ENCODE assay signal across 9 mouse cellular contexts in genomic region chr7:102099760-102100661, GRCm38 (mm10). TPM values are rescaled to one million over a fixed set of nuclear protein-coding genes. Genes with fewer than 3 reads are reported as not detected.
DNase-seq lines count a peak whose midpoint lies in the region; ATAC-seq and TF ChIP-seq lines count a peak whose summit lies in the region.
"Had no signal": no experiment of that assay in that cellular context is flagged by ENCODE, and none has a peak within 500 bp of the region (broad histone marks: within the 10 kb centered on the region; RNA-seq: fewer than 3 reads in every experiment).

No protein-coding gene starts in this region.

- H3K4me1 ChIP-seq in forebrain, embryonic 11.5 days (replicated peaks; ENCODE audit: control insufficient read depth, insufficient read depth, low read length): peaks cover 5% of the 10 kb centered on the region; the same call in 1 of the 2 replicates
- no peaks in the 10 kb centered on the region; the same call in 1 of the 2 replicates for H3K4me1 ChIP-seq in hindbrain, embryonic 16.5 days (ENCODE audit: control insufficient read depth, insufficient read depth, low read depth, low read length)
- H3K4me1 ChIP-seq in liver, embryonic 12.5 days: peaks cover 43% of the 10 kb centered on the region

- H3K79me2 ChIP-seq in myocyte (ENCODE audit: control insufficient read depth, insufficient read depth): no peaks in the 10 kb centered on the region

- no peaks in the 10 kb centered on the region for H3K36me3 ChIP-seq in forebrain, embryonic 11.5 days (ENCODE audit: control insufficient read depth, insufficient read depth, low read length)
- no peaks in the 10 kb centered on the region for H3K36me3 ChIP-seq in hindbrain, embryonic 16.5 days (ENCODE audit: control insufficient read depth, insufficient read depth, low read length)
- no peaks in the 10 kb centered on the region for H3K36me3 ChIP-seq in liver, embryonic 12.5 days
- H3K36me3 ChIP-seq in myocyte (ENCODE audit: control insufficient read depth, insufficient read depth): no peaks in the 10 kb centered on the region

- ATAC-seq in activated CD4-positive, CD25-positive, alpha-beta regulatory T cell, adult 4 months: peak; percentile 89
- peak; percentile 81 for ATAC-seq in forebrain, embryonic 11.5 days (replicated peaks; ENCODE audit: low FRiP score)
- ATAC-seq in hindbrain, embryonic 16.5 days: no peak
- peak; percentile 59 for ATAC-seq in liver, embryonic 12.5 days

- 4% methylated on average over 30 of the region's 30 CpGs for WGBS in forebrain, embryonic 11.5 days
- WGBS in hindbrain, embryonic 16.5 days: 6% methylated on average over 30 of the region's 30 CpGs
- 10% methylated on average over 30 of the region's 30 CpGs for WGBS in liver, embryonic 12.5 days (ENCODE audit: insufficient replicate concordance)

- intact Hi-C loops in left cerebral cortex, postnatal 14 days (cut with DNase I): no loop called here

- H3K4me2 ChIP-seq in forebrain, embryonic 11.5 days (ENCODE audit: low read depth, low read length, severe bottlenecking): peak overlapping the region; percentile 44
- peak overlapping the region; percentile 42 for H3K4me2 ChIP-seq in hindbrain, embryonic 16.5 days (ENCODE audit: low read length)
- peak overlapping the region; percentile 76 for H3K4me2 ChIP-seq in liver, embryonic 12.5 days
- peak overlapping the region; percentile 68 for H3K4me2 ChIP-seq in myocyte (ENCODE audit: low read depth)

- DNase-seq in forebrain, embryonic 11.5 days (ENCODE audit: low spot score): peak; percentile 67
- no peak for DNase-seq in urinary bladder, postnatal 4 days (ENCODE audit: low spot score in 2 of 2)
- no peak for DNase-seq in ovary, postnatal 10 days (ENCODE audit: low spot score)
- no peak for DNase-seq in left cerebral cortex, postnatal 14 days (ENCODE audit: low spot score in 2 of 2)

- peak overlapping the region; percentile 43; the same call in 1 of the 2 replicates for H3K9ac ChIP-seq in forebrain, embryonic 11.5 days (ENCODE audit: low read length)
- no peak overlapping the region for H3K9ac ChIP-seq in hindbrain, embryonic 16.5 days (ENCODE audit: low read depth, low read length)
- peak overlapping the region; percentile 33 for H3K9ac ChIP-seq in liver, embryonic 12.5 days

- H3K9me3 ChIP-seq in forebrain, embryonic 11.5 days (ENCODE audit: control insufficient read depth, low read length): no peaks in the 10 kb centered on the region
- no peaks in the 10 kb centered on the region for H3K9me3 ChIP-seq in hindbrain, embryonic 16.5 days (ENCODE audit: control insufficient read depth, low read length)
- H3K9me3 ChIP-seq in liver, embryonic 12.5 days (replicated peaks): no peaks in the 10 kb centered on the region

- TF ChIP-seq POLR2A in myocyte (IDR thresholded peaks at IDR 0.05; ENCODE audit: insufficient read length, low read depth): no peak

- no peak overlapping the region for H3ac ChIP-seq in myocyte (ENCODE audit: control insufficient read depth, insufficient read length)

- H3K27ac ChIP-seq in forebrain, embryonic 11.5 days (ENCODE audit: low read depth, low read length): no peak overlapping the region
- no peak overlapping the region for H3K27ac ChIP-seq in hindbrain, embryonic 16.5 days (ENCODE audit: low read depth, low read length)
- no peak overlapping the region for H3K27ac ChIP-seq in liver, embryonic 12.5 days
- H3K27ac ChIP-seq: macrophage had no signal

- peak overlapping the region; percentile 12 for H3K4me3 ChIP-seq in forebrain, embryonic 11.5 days (ENCODE audit: low read depth, low read length)
- H3K4me3 ChIP-seq in hindbrain, embryonic 16.5 days (ENCODE audit: low read length): peak overlapping the region; percentile 3; the same call in 1 of the 2 replicates
- peak overlapping the region; percentile 39 for H3K4me3 ChIP-seq in liver, embryonic 12.5 days
- peak overlapping the region; percentile 12 for H3K4me3 ChIP-seq in myocyte

- H3K27me3 ChIP-seq in forebrain, embryonic 11.5 days (ENCODE audit: control insufficient read depth, insufficient read depth, low read length): no peaks in the 10 kb centered on the region
- no peaks in the 10 kb centered on the region for H3K27me3 ChIP-seq in hindbrain, embryonic 16.5 days (replicated peaks; ENCODE audit: control insufficient read depth, insufficient read depth, low read length)
- H3K27me3 ChIP-seq in liver, embryonic 12.5 days (replicated peaks): peaks cover 43% of the 10 kb centered on the region
- H3K27me3 ChIP-seq in myocyte (ENCODE audit: control insufficient read depth, insufficient read depth, insufficient read length): peaks cover 8% of the 10 kb centered on the region

TF ChIP-seq in myocyte, 11 proteins besides CTCF, POLR2A, EP300 and RAD21:
- TF ChIP-seq USF1 (IDR thresholded peaks at IDR 0.05; ENCODE audit: low read depth): no peak
- TF ChIP-seq MYOG (IDR thresholded peaks at IDR 0.05; ENCODE audit: control insufficient read depth in 1 of 3, insufficient read depth in 1 of 3, insufficient read length in 2 of 3, low read depth in 2 of 3): peak in 2 of 3 experiments; percentile 54 to 75
- TF ChIP-seq TCF3 (IDR thresholded peaks at IDR 0.05; ENCODE audit: insufficient read length, low read depth): no peak
- no peak for TF ChIP-seq MAX (IDR thresholded peaks at IDR 0.05; ENCODE audit: low read depth)
- no peak for TF ChIP-seq CEBPB (IDR thresholded peaks at IDR 0.05; ENCODE audit: insufficient read depth, poor library complexity, severe bottlenecking)
- peak; percentile 19 for TF ChIP-seq TCF12 (IDR thresholded peaks at IDR 0.05; ENCODE audit: insufficient read depth, poor library complexity, severe bottlenecking)
- no peak for TF ChIP-seq SRF (IDR thresholded peaks at IDR 0.05; ENCODE audit: control insufficient read depth, insufficient read length, low read depth)
- TF ChIP-seq E2F4 (IDR thresholded peaks at IDR 0.05; ENCODE audit: insufficient read depth): no peak
- TF ChIP-seq REST (IDR thresholded peaks at IDR 0.05; ENCODE audit: insufficient read depth, insufficient read length): no peak
- peak in 2 of 3 experiments; percentile 28 to 47 for TF ChIP-seq MYOD1 (IDR thresholded peaks at IDR 0.05; ENCODE audit: control insufficient read depth in 1 of 3, insufficient read length in 2 of 3, low read depth in 2 of 3)
- TF ChIP-seq POLR2AphosphoS2 (IDR thresholded peaks at IDR 0.05; ENCODE audit: insufficient read length, low read depth): no peak

RNA-seq across cellular contexts. Expression of gene Art1, which starts 1.5 kb away (rescaled TPM):
- polyA plus RNA-seq in activated CD4-positive, CD25-positive, alpha-beta regulatory T cell, adult 4 months (2017; shearing (Covaris generic)): not detected
- 0.52 and 0.89 TPM in 2 replicates for polyA plus RNA-seq in forebrain, embryonic 11.5 days (2014; fragmentation: Nextera tagmentation; extraction: Ambion mirVana)
- 0.19 and 1.4 TPM in 2 replicates for polyA plus RNA-seq in hindbrain, embryonic 16.5 days (2015; fragmentation: Nextera tagmentation; extraction: Ambion mirVana)
- 0.12 and 0.42 TPM in 2 replicates for polyA plus RNA-seq in liver, embryonic 12.5 days (2016; fragmentation: Nextera tagmentation; extraction: Ambion mirVana)
- polyA plus RNA-seq in myocyte (2012; fragmentation: generic; extraction: Trizol): 44.4 TPM
- not detected for total RNA-seq in left cerebral cortex, postnatal 14 days (2021)
- polyA plus RNA-seq: macrophage had no signal

RNA-seq across cellular contexts. Expression of gene Art5, which starts 9.3 kb away (rescaled TPM):
- polyA plus RNA-seq in activated CD4-positive, CD25-positive, alpha-beta regulatory T cell, adult 4 months (2017; shearing (Covaris generic)): under 1 TPM in 1 of 2 experiments, not detected in 1; 0.21 TPM
- polyA plus RNA-seq in forebrain, embryonic 11.5 days (2014; fragmentation: Nextera tagmentation; extraction: Ambion mirVana): 0.72 and 1.5 TPM in 2 replicates
- 0.23 and 0.35 TPM in 2 replicates for polyA plus RNA-seq in hindbrain, embryonic 16.5 days (2015; fragmentation: Nextera tagmentation; extraction: Ambion mirVana)
- polyA plus RNA-seq in liver, embryonic 12.5 days (2016; fragmentation: Nextera tagmentation; extraction: Ambion mirVana): 0.18 and 0.36 TPM in 2 replicates
- 6.9 TPM for polyA plus RNA-seq in myocyte (2012; fragmentation: generic; extraction: Trizol)
- not detected for total RNA-seq in left cerebral cortex, postnatal 14 days (2021)
- polyA plus RNA-seq: macrophage had no signal

RNA-seq across cellular contexts. Expression of gene Chrna10, which starts 16.6 kb away (rescaled TPM):
- not detected for polyA plus RNA-seq in activated CD4-positive, CD25-positive, alpha-beta regulatory T cell, adult 4 months (2017; shearing (Covaris generic))
- not detected in 2 replicates for polyA plus RNA-seq in forebrain, embryonic 11.5 days (2014; fragmentation: Nextera tagmentation; extraction: Ambion mirVana)
- not detected in 2 replicates for polyA plus RNA-seq in hindbrain, embryonic 16.5 days (2015; fragmentation: Nextera tagmentation; extraction: Ambion mirVana)
- polyA plus RNA-seq in liver, embryonic 12.5 days (2016; fragmentation: Nextera tagmentation; extraction: Ambion mirVana): not detected in 2 replicates
- polyA plus RNA-seq in myocyte (2012; fragmentation: generic; extraction: Trizol): 0.04 TPM
- total RNA-seq in left cerebral cortex, postnatal 14 days (2021): under 1 TPM; 0.18 to 0.55 TPM
- polyA plus RNA-seq: macrophage had no signal

RNA-seq across cellular contexts. Expression of gene Trpc2, which starts 17.1 kb away (rescaled TPM):
- polyA plus RNA-seq in activated CD4-positive, CD25-positive, alpha-beta regulatory T cell, adult 4 months (2017; shearing (Covaris generic)): under 1 TPM; 0.27 to 0.45 TPM
- polyA plus RNA-seq in forebrain, embryonic 11.5 days (2014; fragmentation: Nextera tagmentation; extraction: Ambion mirVana): not detected in 2 replicates
- not detected in 2 replicates for polyA plus RNA-seq in hindbrain, embryonic 16.5 days (2015; fragmentation: Nextera tagmentation; extraction: Ambion mirVana)
- polyA plus RNA-seq in liver, embryonic 12.5 days (2016; fragmentation: Nextera tagmentation; extraction: Ambion mirVana): not detected in 2 replicates
- not detected for polyA plus RNA-seq in myocyte (2012; fragmentation: generic; extraction: Trizol)
- total RNA-seq in left cerebral cortex, postnatal 14 days (2021): under 1 TPM; 0.74 to 0.77 TPM

RNA-seq across cellular contexts. Expression of gene Xntrpc, which starts 34.5 kb away (rescaled TPM):
- under 1 TPM in 1 of 2 experiments, not detected in 1; 0.83 TPM for polyA plus RNA-seq in activated CD4-positive, CD25-positive, alpha-beta regulatory T cell, adult 4 months (2017; shearing (Covaris generic))
- polyA plus RNA-seq in forebrain, embryonic 11.5 days (2014; fragmentation: Nextera tagmentation; extraction: Ambion mirVana): 2.1 and 2.4 TPM in 2 replicates
- polyA plus RNA-seq in hindbrain, embryonic 16.5 days (2015; fragmentation: Nextera tagmentation; extraction: Ambion mirVana): 0.63 and 1.3 TPM in 2 replicates
- polyA plus RNA-seq in liver, embryonic 12.5 days (2016; fragmentation: Nextera tagmentation; extraction: Ambion mirVana): 0.33 and 0.41 TPM in 2 replicates
- polyA plus RNA-seq in myocyte (2012; fragmentation: generic; extraction: Trizol): 0.12 TPM
- total RNA-seq in left cerebral cortex, postnatal 14 days (2021): 1 to 10 TPM; 1.4 to 1.8 TPM
- polyA plus RNA-seq: macrophage had no signal

Comparison
In these comparisons a context has a peak if more than half of its experiments do, and no peak if none do; other contexts are left out.
1. RNA of gene Art1, which starts 1.5 kb away (polyA plus RNA-seq): 44.4 TPM in myocyte (single experiment); 0.52 to 0.89 TPM in forebrain, embryonic 11.5 days, 0.19 to 1.4 TPM in hindbrain, embryonic 16.5 days, 0.12 to 0.42 TPM in liver, embryonic 12.5 days and not detected in activated CD4-positive, CD25-positive, alpha-beta regulatory T cell, adult 4 months; every median in the first group is over 10 times any median in the second.
2. Peak in every context shown above with its lines, with median percentiles within 50 percentile points of each other: H3K4me2 ChIP-seq and H3K4me3 ChIP-seq.